Mouse (Mus musculus): ENCODE measurements around the gene Slc6a21. TPM values are rescaled to one million over a fixed set of nuclear protein-coding genes. Genes with fewer than 3 reads are reported as not detected.

Gene Slc6a21
- polyA plus RNA-seq, 1 experiment, result 0.43 TPM

GRCm38 (mm10) chr7:45300270-45300669 lies 23.0 kb downstream of the Slc6a21 start:
- 21% methylated on average over 6 of the region's 6 CpGs for WGBS
- no peaks in the 10 kb centered on the region for H3K27me3 ChIP-seq (ENCODE audit: control insufficient read depth, insufficient read depth, low read length)
- no peaks in the 10 kb centered on the region for H3K4me1 ChIP-seq (ENCODE audit: control insufficient read depth, insufficient read depth, insufficient read length)
- H3K36me3 ChIP-seq (ENCODE audit: control insufficient read depth, insufficient read depth, low read length), result no peaks in the 10 kb centered on the region
- peak in 1 of 2 experiments; percentile 30 for DNase-seq (ENCODE audit: low read depth in 1 of 2, low spot score in 2 of 2)
- no peak overlapping the region for H3K4me3 ChIP-seq (ENCODE audit: extremely low read depth, insufficient read depth, insufficient read length)
- H3K27ac ChIP-seq (ENCODE audit: insufficient read depth, low read length), result no peak overlapping the region
- TF ChIP-seq POLR2A (IDR thresholded peaks at IDR 0.05; ENCODE audit: low read depth, low read length), result no peak
- no peak; the same call in 1 of the 2 replicates for TF ChIP-seq CTCF (IDR thresholded peaks at IDR 0.05; ENCODE audit: extremely low read depth, insufficient read depth, insufficient read length, insufficient replicate concordance)

GRCm38 (mm10) chr7:45302626-45303025 lies 25.3 kb downstream of the Slc6a21 start:
- WGBS, result 86% methylated on average over 8 of the region's 8 CpGs
- Histone ChIP-seq H3K27me3 (ENCODE audit: control insufficient read depth, insufficient read depth, low read length) (no peaks in the 10 kb centered on the region), H3K27ac (ENCODE audit: insufficient read depth, low read length) (no peak overlapping the region), H3K36me3 (ENCODE audit: control insufficient read depth, insufficient read depth, low read length) (no peaks in the 10 kb centered on the region), H3K4me3 (ENCODE audit: extremely low read depth, insufficient read depth, insufficient read length) (no peak overlapping the region), H3K4me1 (ENCODE audit: control insufficient read depth, insufficient read depth, insufficient read length) (no peaks in the 10 kb centered on the region)
- TF ChIP-seq CTCF (IDR thresholded peaks at IDR 0.05; ENCODE audit: extremely low read depth, insufficient read depth, insufficient read length, insufficient replicate concordance), result no peak
- no peak for TF ChIP-seq POLR2A (IDR thresholded peaks at IDR 0.05; ENCODE audit: low read depth, low read length)
- DNase-seq (ENCODE audit: low read depth in 1 of 2, low spot score in 2 of 2), result no peak

GRCm38 (mm10) chr7:45304869-45305268 lies 27.6 kb downstream of the Slc6a21 start:
- no peak for DNase-seq (ENCODE audit: low read depth in 1 of 2, low spot score in 2 of 2)
- H3K36me3 ChIP-seq (ENCODE audit: control insufficient read depth, insufficient read depth, low read length), result no peaks in the 10 kb centered on the region
- TF ChIP-seq POLR2A (IDR thresholded peaks at IDR 0.05; ENCODE audit: low read depth, low read length) (no peak), CTCF (IDR thresholded peaks at IDR 0.05; ENCODE audit: extremely low read depth, insufficient read depth, insufficient read length, insufficient replicate concordance) (no peak)
- WGBS, result 56% methylated on average over 13 of the region's 13 CpGs
- H3K4me3 ChIP-seq (ENCODE audit: extremely low read depth, insufficient read depth, insufficient read length), result no peak overlapping the region
- H3K27me3 ChIP-seq (ENCODE audit: control insufficient read depth, insufficient read depth, low read length), result no peaks in the 10 kb centered on the region
- peaks cover 3% of the 10 kb centered on the region; the same call in 1 of the 2 replicates for H3K4me1 ChIP-seq (ENCODE audit: control insufficient read depth, insufficient read depth, insufficient read length)
- H3K27ac ChIP-seq (ENCODE audit: insufficient read depth, low read length), result no peak overlapping the region

DNA sequence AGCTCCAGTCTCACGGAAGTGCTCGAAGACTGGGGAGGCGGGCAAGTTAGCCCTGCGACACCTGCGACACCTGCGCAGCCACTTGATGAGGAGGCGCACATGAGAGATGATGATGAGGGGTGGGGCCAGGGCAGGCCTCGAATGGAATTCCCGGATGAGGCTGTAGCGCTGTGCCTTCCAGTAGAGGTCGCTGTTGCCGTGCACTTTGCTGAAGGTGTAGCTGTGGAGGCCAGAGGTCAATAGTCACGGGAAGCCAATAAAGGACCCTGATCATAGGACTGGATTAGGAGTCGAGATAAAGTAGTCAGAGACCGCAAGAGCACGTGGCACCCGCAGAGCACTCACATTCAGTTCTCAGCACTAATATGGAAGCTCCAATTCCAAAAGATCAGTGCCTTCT lies 28.0 kb downstream of the Slc6a21 start:
- Histone ChIP-seq H3K27ac (ENCODE audit: insufficient read depth, low read length) (no peak overlapping the region), H3K4me1 (ENCODE audit: control insufficient read depth, insufficient read depth, insufficient read length) (peaks cover 3% of the 10 kb centered on the region; the same call in 1 of the 2 replicates), H3K4me3 (ENCODE audit: extremely low read depth, insufficient read depth, insufficient read length) (no peak overlapping the region), H3K27me3 (ENCODE audit: control insufficient read depth, insufficient read depth, low read length) (no peaks in the 10 kb centered on the region), H3K36me3 (ENCODE audit: control insufficient read depth, insufficient read depth, low read length) (no peaks in the 10 kb centered on the region)
- TF ChIP-seq CTCF (IDR thresholded peaks at IDR 0.05; ENCODE audit: extremely low read depth, insufficient read depth, insufficient read length, insufficient replicate concordance) (peak; percentile 61; the same call in 1 of the 2 replicates), POLR2A (IDR thresholded peaks at IDR 0.05; ENCODE audit: low read depth, low read length) (no peak)
- DNase-seq (ENCODE audit: low read depth in 1 of 2, low spot score in 2 of 2), result peak; percentile 12 to 34
- 46% methylated on average over 17 of the region's 17 CpGs for WGBS

GRCm38 (mm10) chr7:45308551-45309240 lies 31.4 kb downstream of the Slc6a21 start:
- Histone ChIP-seq H3K36me3 (ENCODE audit: control insufficient read depth, insufficient read depth, low read length) (no peaks in the 10 kb centered on the region), H3K4me1 (ENCODE audit: control insufficient read depth, insufficient read depth, insufficient read length) (peaks cover 3% of the 10 kb centered on the region; the same call in 1 of the 2 replicates), H3K27me3 (ENCODE audit: control insufficient read depth, insufficient read depth, low read length) (no peaks in the 10 kb centered on the region), H3K27ac (ENCODE audit: insufficient read depth, low read length) (no peak overlapping the region), H3K4me3 (ENCODE audit: extremely low read depth, insufficient read depth, insufficient read length) (no peak overlapping the region)
- 29% methylated on average over 15 of the region's 15 CpGs for WGBS
- no peak for DNase-seq (ENCODE audit: low read depth in 1 of 2, low spot score in 2 of 2)
- TF ChIP-seq POLR2A (IDR thresholded peaks at IDR 0.05; ENCODE audit: low read depth, low read length) (no peak), CTCF (IDR thresholded peaks at IDR 0.05; ENCODE audit: extremely low read depth, insufficient read depth, insufficient read length, insufficient replicate concordance) (no peak)

GRCm38 (mm10) chr7:45309455-45309854 lies 32.1 kb downstream of the Slc6a21 start:
- Histone ChIP-seq H3K4me3 (ENCODE audit: extremely low read depth, insufficient read depth, insufficient read length) (no peak overlapping the region), H3K36me3 (ENCODE audit: control insufficient read depth, insufficient read depth, low read length) (no peaks in the 10 kb centered on the region), H3K27me3 (ENCODE audit: control insufficient read depth, insufficient read depth, low read length) (no peaks in the 10 kb centered on the region), H3K4me1 (ENCODE audit: control insufficient read depth, insufficient read depth, insufficient read length) (peaks cover 3% of the 10 kb centered on the region; the same call in 1 of the 2 replicates), H3K27ac (ENCODE audit: insufficient read depth, low read length) (no peak overlapping the region)
- TF ChIP-seq POLR2A (IDR thresholded peaks at IDR 0.05; ENCODE audit: low read depth, low read length) (no peak), CTCF (IDR thresholded peaks at IDR 0.05; ENCODE audit: extremely low read depth, insufficient read depth, insufficient read length, insufficient replicate concordance) (peak; percentile 46; the same call in 1 of the 2 replicates)
- WGBS, result 23% methylated on average over 9 of the region's 9 CpGs
- peak in 1 of 2 experiments; percentile 37 for DNase-seq (ENCODE audit: low read depth in 1 of 2, low spot score in 2 of 2)

GRCm38 (mm10) chr7:45312023-45312422 lies 34.7 kb downstream of the Slc6a21 start:
- no peaks in the 10 kb centered on the region for H3K27me3 ChIP-seq (ENCODE audit: control insufficient read depth, insufficient read depth, low read length)
- no peak overlapping the region for H3K4me3 ChIP-seq (ENCODE audit: extremely low read depth, insufficient read depth, insufficient read length)
- 85% methylated on average over 8 of the region's 8 CpGs for WGBS
- DNase-seq (ENCODE audit: low read depth in 1 of 2, low spot score in 2 of 2), result no peak
- peaks cover 3% of the 10 kb centered on the region; the same call in 1 of the 2 replicates for H3K4me1 ChIP-seq (ENCODE audit: control insufficient read depth, insufficient read depth, insufficient read length)
- H3K27ac ChIP-seq (ENCODE audit: insufficient read depth, low read length), result no peak overlapping the region
- TF ChIP-seq CTCF (IDR thresholded peaks at IDR 0.05; ENCODE audit: extremely low read depth, insufficient read depth, insufficient read length, insufficient replicate concordance), result no peak
- no peaks in the 10 kb centered on the region for H3K36me3 ChIP-seq (ENCODE audit: control insufficient read depth, insufficient read depth, low read length)

Data from spleen, adult 2 months (tissue).